8 mouse cellular contexts compared by ENCODE assay signal in genomic region chr5:105717294-105717693, GRCm38 (mm10). TPM values are rescaled to one million over a fixed set of nuclear protein-coding genes. Genes with fewer than 3 reads are reported as not detected.
DNase-seq lines count a peak whose midpoint lies in the region; ATAC-seq and TF ChIP-seq lines count a peak whose summit lies in the region.

No protein-coding gene starts in this region.

- TF ChIP-seq EP300 in liver, postnatal 0 days (IDR thresholded peaks at IDR 0.05; ENCODE audit: low read depth) = no peak

- ATAC-seq in hindbrain, embryonic 11.5 days (ENCODE audit: low FRiP score) = no peak
- 0 out of 2 replicates have a peak, but pooled peaks have one; percentile 19 for ATAC-seq in forebrain, embryonic 16.5 days
- ATAC-seq in liver, postnatal 0 days = no peak

- DNase-seq in hindbrain, embryonic 10.5 days (ENCODE audit: low spot score) = no peak
- no peak for DNase-seq in hindbrain, embryonic 11.5 days (ENCODE audit: low spot score)
- peak; percentile 73 for DNase-seq in adrenal gland, postnatal 14 days
- DNase-seq in liver, postnatal 0 days = no peak
- DNase-seq in spleen, adult 12 weeks (ENCODE audit: low spot score) = no peak
- no peak for DNase-seq in cerebellum, postnatal 36 days
- DNase-seq in embryo, embryonic 10.5 days (ENCODE audit: low spot score) = no peak

- no peak for TF ChIP-seq CTCF in liver, postnatal 0 days (IDR thresholded peaks at IDR 0.05; ENCODE audit: low read depth)

- H3K4me3 ChIP-seq in hindbrain, embryonic 10.5 days = no peak overlapping the region
- no peak overlapping the region for H3K4me3 ChIP-seq in hindbrain, embryonic 11.5 days (ENCODE audit: low read depth, low read length)
- H3K4me3 ChIP-seq in forebrain, embryonic 16.5 days (replicated peaks; ENCODE audit: low read length) = no peak overlapping the region
- H3K4me3 ChIP-seq in liver, postnatal 0 days (ENCODE audit: low read depth, low read length) = no peak overlapping the region

- H3K9me3 ChIP-seq in hindbrain, embryonic 10.5 days = no peaks in the 10 kb centered on the region
- H3K9me3 ChIP-seq in hindbrain, embryonic 11.5 days (ENCODE audit: control insufficient read depth, low read length) = no peaks in the 10 kb centered on the region
- H3K9me3 ChIP-seq in forebrain, embryonic 16.5 days (ENCODE audit: control insufficient read depth, low read length) = no peaks in the 10 kb centered on the region
- H3K9me3 ChIP-seq in liver, postnatal 0 days (ENCODE audit: low read length) = no peaks in the 10 kb centered on the region

- H3K4me2 ChIP-seq in hindbrain, embryonic 11.5 days (replicated peaks; ENCODE audit: low read depth, low read length) = no peak overlapping the region
- no peak overlapping the region for H3K4me2 ChIP-seq in forebrain, embryonic 16.5 days (ENCODE audit: low read length)
- H3K4me2 ChIP-seq in liver, postnatal 0 days (ENCODE audit: low read depth, low read length) = no peak overlapping the region

- H3K9ac ChIP-seq in hindbrain, embryonic 11.5 days (ENCODE audit: low read depth, low read length) = no peak overlapping the region
- no peak overlapping the region for H3K9ac ChIP-seq in forebrain, embryonic 16.5 days (replicated peaks; ENCODE audit: low read depth, low read length)
- H3K9ac ChIP-seq in liver, postnatal 0 days (replicated peaks) = no peak overlapping the region

- 0 out of 2 replicates have a peak overlapping the region, but pooled peaks have one; percentile 13 for H3K27ac ChIP-seq in hindbrain, embryonic 10.5 days
- H3K27ac ChIP-seq in hindbrain, embryonic 11.5 days (ENCODE audit: low read depth, low read length) = no peak overlapping the region
- H3K27ac ChIP-seq in forebrain, embryonic 16.5 days (ENCODE audit: low read length) = no peak overlapping the region
- peak overlapping the region; percentile 69; the same call in 1 of the 2 replicates for H3K27ac ChIP-seq in liver, postnatal 0 days (ENCODE audit: low read depth)

- no peaks in the 10 kb centered on the region for H3K27me3 ChIP-seq in hindbrain, embryonic 10.5 days (ENCODE audit: insufficient read depth, poor library complexity, severe bottlenecking)
- 0 out of 2 replicates have a peak, but pooled peaks cover 2% of the 10 kb centered on the region for H3K27me3 ChIP-seq in hindbrain, embryonic 11.5 days (ENCODE audit: control insufficient read depth, insufficient read depth, low read length)
- H3K27me3 ChIP-seq in forebrain, embryonic 16.5 days (replicated peaks; ENCODE audit: control insufficient read depth, insufficient read depth, low read length) = no peaks in the 10 kb centered on the region
- no peaks in the 10 kb centered on the region for H3K27me3 ChIP-seq in liver, postnatal 0 days (ENCODE audit: insufficient read depth, low read length)

- H3K4me1 ChIP-seq in hindbrain, embryonic 10.5 days (replicated peaks) = peaks cover 28% of the 10 kb centered on the region
- no peaks in the 10 kb centered on the region for H3K4me1 ChIP-seq in hindbrain, embryonic 11.5 days (replicated peaks; ENCODE audit: control insufficient read depth, insufficient read depth, low read length)
- peaks cover 36% of the 10 kb centered on the region for H3K4me1 ChIP-seq in forebrain, embryonic 16.5 days (replicated peaks; ENCODE audit: control insufficient read depth, insufficient read depth, low read length)
- H3K4me1 ChIP-seq in liver, postnatal 0 days (ENCODE audit: insufficient read depth) = peaks cover 45% of the 10 kb centered on the region

- H3K36me3 ChIP-seq in hindbrain, embryonic 10.5 days = peaks cover 49% of the 10 kb centered on the region
- no peaks in the 10 kb centered on the region for H3K36me3 ChIP-seq in hindbrain, embryonic 11.5 days (ENCODE audit: control insufficient read depth, insufficient read depth, low read length)
- H3K36me3 ChIP-seq in forebrain, embryonic 16.5 days (ENCODE audit: control insufficient read depth, insufficient read depth) = no peaks in the 10 kb centered on the region
- no peaks in the 10 kb centered on the region for H3K36me3 ChIP-seq in liver, postnatal 0 days (replicated peaks; ENCODE audit: insufficient read depth, low read length)

- WGBS in hindbrain, embryonic 10.5 days = 84% methylated on average over 7 of the region's 7 CpGs
- WGBS in hindbrain, embryonic 11.5 days = 83% methylated on average over 7 of the region's 7 CpGs
- 45% methylated on average over 7 of the region's 7 CpGs for WGBS in forebrain, embryonic 16.5 days
- WGBS in liver, postnatal 0 days (ENCODE audit: insufficient replicate concordance) = 30% methylated on average over 7 of the region's 7 CpGs

RNA-seq across cellular contexts. Expression of gene Lrrc8d, which starts 17.5 kb away (rescaled TPM):
- 20.9 and 24.4 TPM in 2 replicates for polyA plus RNA-seq in hindbrain, embryonic 10.5 days (2016; fragmentation: Nextera tagmentation; extraction: Ambion mirVana)
- 24.7 and 25.1 TPM in 2 replicates for polyA plus RNA-seq in hindbrain, embryonic 11.5 days (2014; fragmentation: Nextera tagmentation; extraction: Ambion mirVana)
- 85.6 and 87.9 TPM in 2 replicates for total RNA-seq in adrenal gland, postnatal 14 days (2021)
- polyA plus RNA-seq in forebrain, embryonic 16.5 days (2015; fragmentation: Nextera tagmentation; extraction: Ambion mirVana) = 37.5 and 40.8 TPM in 2 replicates
- 11.6 TPM in 2 replicates for polyA plus RNA-seq in liver, postnatal 0 days (2015; fragmentation: Nextera tagmentation; extraction: Ambion mirVana)

Comparison
In these comparisons a context has a peak if more than half of its experiments do, and no peak if none do; other contexts are left out.
1. H3K27ac ChIP-seq: peak in hindbrain, embryonic 10.5 days (single experiment) and liver, postnatal 0 days (single experiment); none in hindbrain, embryonic 11.5 days (single experiment) and forebrain, embryonic 16.5 days (single experiment).